Mouse (Mus musculus): ENCODE results near the gene Ppp4r4.
"Not testable (repeated sequence)": the region's sequence is repeated elsewhere in the genome, so short reads cannot be mapped to it uniquely, and the experiment has no call there.

Ppp4r4 gene

GRCm38 (mm10) chr12:103532649-103533395, 739 bp downstream of the Ppp4r4 start:
- peak; percentile 4 to 7 for DNase-seq (ENCODE audit: low read depth in 2 of 2, low spot score in 2 of 2)

DNA sequence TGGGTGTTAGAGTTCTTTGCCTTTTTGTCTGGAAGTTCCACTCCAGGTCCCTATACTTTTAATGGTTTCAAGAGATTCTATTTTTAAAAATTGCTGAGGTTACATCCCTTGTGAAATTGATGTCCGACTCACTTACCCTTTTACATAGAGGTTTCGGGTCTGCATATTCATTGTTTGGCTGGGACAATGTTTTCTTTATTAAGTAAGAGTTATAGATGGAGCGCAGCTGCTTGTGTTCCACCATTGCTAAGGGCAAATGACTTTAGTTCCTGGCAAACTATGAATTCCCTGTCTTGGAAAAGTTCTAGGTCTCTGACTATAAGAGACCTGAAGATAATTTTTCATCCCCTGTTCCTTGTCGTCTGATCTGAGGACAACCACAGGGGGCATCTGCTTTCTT, 8.3 kb downstream of the Ppp4r4 start:
- DNase-seq (ENCODE audit: low read depth in 2 of 2, low spot score in 2 of 2), result no peak

GRCm38 (mm10) chr12:103543351-103543750, 11.3 kb downstream of the Ppp4r4 start:
- no peak for DNase-seq (ENCODE audit: low read depth in 2 of 2, low spot score in 2 of 2)

DNA sequence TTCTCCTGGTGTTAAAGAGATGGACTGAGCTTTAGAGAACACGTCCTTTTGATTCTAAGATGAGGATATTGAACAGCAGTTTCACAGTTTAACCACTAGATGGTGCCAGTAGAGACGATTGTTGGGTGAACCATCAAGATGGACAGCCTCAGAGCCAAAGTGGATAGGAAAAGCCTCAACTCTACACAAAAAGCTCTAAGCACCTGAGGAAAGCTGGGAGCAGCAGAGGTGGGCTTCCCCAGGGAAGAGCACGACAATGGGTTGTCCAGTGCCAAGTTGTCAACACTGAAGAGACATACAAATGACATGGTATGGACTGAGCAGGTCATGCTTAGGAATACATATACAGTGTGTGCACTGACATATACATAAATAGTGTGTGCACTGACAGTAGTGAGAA, 12.1 kb downstream of the Ppp4r4 start:
- peak in 1 of 2 experiments; percentile 0 for DNase-seq (ENCODE audit: low read depth in 2 of 2, low spot score in 2 of 2)

- DNase-seq (ENCODE audit: low read depth in 2 of 2, low spot score in 2 of 2), result no peak
Measured at GRCm38 (mm10) chr12:103547438-103547837, 15.4 kb downstream of the Ppp4r4 start.

GRCm38 (mm10) chr12:103548526-103548925, 16.4 kb downstream of the Ppp4r4 start:
- DNase-seq (ENCODE audit: low read depth in 2 of 2, low spot score in 2 of 2), result no peak

GRCm38 (mm10) chr12:103550047-103550446, 18.0 kb downstream of the Ppp4r4 start:
- no peak for DNase-seq (ENCODE audit: low read depth in 2 of 2, low spot score in 2 of 2)

DNA sequence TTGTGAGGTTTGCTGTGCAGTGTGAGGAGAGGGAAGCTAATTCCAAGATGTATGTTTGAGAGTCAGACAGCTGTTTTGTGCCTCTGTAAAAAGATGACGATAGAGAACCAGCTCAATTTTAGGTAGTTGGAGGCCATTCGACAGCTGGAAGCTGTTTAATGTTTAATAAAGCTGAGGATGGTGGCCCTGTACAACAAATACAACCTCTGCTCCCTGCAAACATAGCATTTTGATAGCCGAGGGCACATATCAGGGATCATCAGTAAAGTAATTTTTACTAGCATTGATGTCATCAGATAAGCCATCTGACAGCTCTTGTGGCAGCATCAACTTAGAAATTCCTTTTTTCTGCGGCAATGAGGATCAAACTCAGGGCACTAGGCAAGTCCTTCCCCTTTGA, 19.3 kb downstream of the Ppp4r4 start:
- DNase-seq (ENCODE audit: low read depth in 2 of 2, low spot score in 2 of 2), result no peak

GRCm38 (mm10) chr12:103552506-103552905, 20.4 kb downstream of the Ppp4r4 start:
- DNase-seq (ENCODE audit: low read depth in 2 of 2, low spot score in 2 of 2), result no peak

GRCm38 (mm10) chr12:103553497-103553896, 21.4 kb downstream of the Ppp4r4 start:
- no peak for DNase-seq (ENCODE audit: low read depth in 2 of 2, low spot score in 2 of 2)

DNA sequence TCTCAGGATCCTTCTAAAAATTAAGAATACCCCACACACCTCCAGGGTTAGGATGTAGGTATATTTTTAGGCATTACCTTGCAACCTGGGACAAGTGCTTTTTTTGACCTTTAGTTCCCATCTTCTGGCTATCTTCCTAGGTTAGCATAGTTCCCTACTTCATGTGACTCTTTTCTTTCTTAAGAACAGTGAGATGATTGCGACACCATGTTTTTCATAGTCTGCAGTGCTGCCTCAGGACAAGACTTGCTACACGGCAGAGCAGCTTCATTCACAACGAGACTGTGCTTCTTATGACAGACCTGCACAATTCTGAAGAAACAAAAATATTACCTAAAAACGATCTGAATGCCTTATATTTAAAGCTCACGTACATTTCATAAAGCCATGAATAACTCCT, 24.8 kb downstream of the Ppp4r4 start:
- DNase-seq (ENCODE audit: low read depth in 2 of 2, low spot score in 2 of 2), result no peak

DNA sequence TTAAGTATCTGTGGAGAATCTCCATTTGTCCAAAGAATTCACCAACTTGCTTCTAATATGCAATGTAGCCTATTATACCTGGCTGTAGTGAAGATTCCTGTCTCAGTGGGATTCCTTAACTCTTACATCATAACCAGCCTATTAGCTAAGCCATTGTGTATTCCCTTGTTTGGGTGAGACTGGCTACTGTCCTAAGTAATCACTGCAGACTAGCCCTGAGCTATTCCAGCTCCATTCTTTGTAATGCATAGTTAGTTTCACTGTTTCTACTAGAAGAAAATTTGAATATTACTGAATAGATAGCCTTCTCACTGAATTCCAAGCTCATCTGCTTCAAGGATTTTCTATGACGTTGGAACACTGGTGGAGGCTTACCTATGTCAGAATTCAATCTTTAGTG, 32.6 kb downstream of the Ppp4r4 start:
- DNase-seq (ENCODE audit: low read depth in 2 of 2, low spot score in 2 of 2), result no peak

- DNase-seq (ENCODE audit: low read depth in 2 of 2, low spot score in 2 of 2), result no peak
Measured at GRCm38 (mm10) chr12:103565151-103565550, 33.1 kb downstream of the Ppp4r4 start.

- DNase-seq (ENCODE audit: low read depth in 2 of 2, low spot score in 2 of 2), result no peak
Measured at GRCm38 (mm10) chr12:103567129-103567528, 35.0 kb downstream of the Ppp4r4 start.

DNA sequence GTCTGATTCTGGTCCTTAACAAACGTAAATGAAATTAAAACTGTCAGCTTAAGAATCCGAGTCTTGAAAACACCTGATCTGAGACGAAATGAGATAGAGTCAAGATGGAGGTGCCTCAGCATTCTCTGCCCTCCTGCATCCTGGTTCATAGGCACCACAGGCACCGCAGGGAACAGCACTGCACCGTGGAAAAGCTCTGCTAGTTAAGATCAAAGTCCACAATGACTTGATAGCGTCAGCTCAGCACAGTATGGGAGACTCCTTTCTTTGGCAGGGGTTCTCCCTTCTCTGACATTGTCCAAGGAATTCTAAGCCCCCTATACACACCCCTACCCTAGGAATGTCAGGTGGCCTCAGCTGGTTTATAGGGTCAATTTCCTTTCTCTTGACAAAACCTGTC, 37.6 kb downstream of the Ppp4r4 start:
- DNase-seq (ENCODE audit: low read depth in 2 of 2, low spot score in 2 of 2), result no peak

- not testable (repeated sequence) for DNase-seq (ENCODE audit: low read depth in 2 of 2, low spot score in 2 of 2)
Measured at GRCm38 (mm10) chr12:103578148-103578547, 46.1 kb downstream of the Ppp4r4 start.

GRCm38 (mm10) chr12:103583771-103584170, 51.7 kb downstream of the Ppp4r4 start:
- no peak for DNase-seq (ENCODE audit: low read depth in 2 of 2, low spot score in 2 of 2)

DNA sequence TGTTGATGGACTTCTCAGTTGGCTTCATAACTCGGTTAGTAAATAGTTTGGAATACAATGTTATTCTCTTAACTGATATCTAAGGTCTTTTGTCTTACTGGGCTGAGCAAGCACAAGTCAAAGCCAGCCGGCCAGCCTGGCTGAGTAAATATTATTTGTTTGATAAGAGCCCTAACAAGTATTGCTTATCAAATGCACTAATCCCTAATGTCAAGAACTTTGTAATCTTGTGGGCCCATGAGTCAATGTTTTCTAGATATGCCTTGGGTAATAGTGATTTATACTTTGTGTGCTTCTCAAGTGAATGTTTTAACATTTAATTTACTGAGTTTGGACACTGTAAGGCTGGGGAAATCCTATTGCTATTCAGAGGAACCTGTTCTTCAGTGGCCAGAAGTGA, 66.3 kb downstream of the Ppp4r4 start:
- DNase-seq (ENCODE audit: low read depth in 2 of 2, low spot score in 2 of 2), result no peak

- no peak for DNase-seq (ENCODE audit: low read depth in 2 of 2, low spot score in 2 of 2)
Measured at GRCm38 (mm10) chr12:103600364-103600763, 68.3 kb downstream of the Ppp4r4 start.

- no peak for DNase-seq (ENCODE audit: low read depth in 2 of 2, low spot score in 2 of 2)
Measured at GRCm38 (mm10) chr12:103601839-103602238, 69.8 kb downstream of the Ppp4r4 start.

DNA sequence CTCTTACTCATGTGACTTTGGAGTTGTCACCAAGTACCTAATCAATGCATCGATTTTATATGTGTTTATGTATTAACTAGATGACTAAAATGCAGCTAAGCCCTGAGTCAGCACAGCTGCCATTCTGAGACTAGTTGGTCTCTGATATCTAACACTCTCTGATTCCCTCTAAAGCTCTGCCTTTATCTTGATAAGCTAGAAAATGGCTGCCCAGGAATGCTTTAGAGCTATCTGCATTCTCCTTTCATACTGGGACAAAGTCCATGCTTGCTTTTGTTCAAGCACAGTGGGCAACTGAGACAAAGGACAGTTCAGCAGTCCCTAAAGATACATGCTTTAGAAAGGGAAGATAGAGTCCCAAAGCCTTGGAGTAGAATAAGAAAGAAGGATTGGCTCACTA, 83.1 kb downstream of the Ppp4r4 start:
- no peak for DNase-seq (ENCODE audit: low read depth in 2 of 2, low spot score in 2 of 2)

- DNase-seq (ENCODE audit: low read depth in 2 of 2, low spot score in 2 of 2), result no peak
Measured at GRCm38 (mm10) chr12:103615734-103616133, 83.7 kb downstream of the Ppp4r4 start.

GRCm38 (mm10) chr12:103616860-103617261, 84.8 kb downstream of the Ppp4r4 start:
- no peak for DNase-seq (ENCODE audit: low read depth in 2 of 2, low spot score in 2 of 2)
